Mouse (Mus musculus) lung, postnatal 0 days (tissue): ENCODE measurements around the gene Rps11.

Experiments used
- CTCF ChIP-seq: IDR thresholded peaks from 2 replicates; pipeline ENCODE4 v1.5.1; 2016; ENCODE audit warnings: antibody characterized with exemption, mild to moderate bottlenecking
- EP300 ChIP-seq: IDR thresholded peaks from 2 replicates; pipeline ENCODE4 v1.6.1; 2016; ENCODE audit warnings: antibody characterized with exemption, mild to moderate bottlenecking, control low read depth

DNA sequence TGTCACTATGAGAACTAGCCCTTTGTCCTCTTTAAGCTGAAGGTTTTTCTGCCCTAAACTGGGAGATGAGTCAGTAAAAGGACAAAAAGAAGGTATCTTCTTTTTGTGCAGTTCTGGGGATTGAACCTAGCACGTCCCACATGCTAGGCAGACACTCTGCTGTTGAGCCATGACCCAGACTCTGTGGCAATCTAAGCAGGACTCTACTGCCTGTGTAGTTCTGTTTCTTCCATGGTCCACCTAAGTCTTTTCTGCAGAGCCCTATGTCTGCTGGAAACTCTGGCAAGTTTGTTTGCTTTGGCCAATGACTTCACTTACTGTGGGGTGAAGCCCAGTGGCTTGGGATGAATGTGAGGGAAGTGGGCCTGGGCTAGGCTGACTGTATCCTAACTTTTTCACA is 14.2 kb upstream of the Rps11 start:
- TF ChIP-seq CTCF, result no peak
- no peak for TF ChIP-seq EP300
